Mouse (Mus musculus) hindbrain, embryonic 14.5 days (tissue): ENCODE data around the gene Ggt6. TPM values are rescaled to one million over a fixed set of nuclear protein-coding genes. Genes with fewer than 3 reads are reported as not detected.

Experiments
- ATAC-seq: fragments of 200-750 bp; cut with Nextera tagmentation; 2 replicates; pipeline ENCODE4 v1.8.0; 2017; ENCODE audit warnings: moderate number of reproducible peaks, mild to moderate bottlenecking, moderate TSS enrichment, moderate library complexity; ENCODE audit not compliant: low FRiP score
- DNase-seq: peaks from one replicate; pipeline ENCODE4 v3.0.0-alpha.2; 2015; ENCODE audit warnings: low spot score
- H3K27ac ChIP-seq: fragments of 300-500 bp; sonication (generic); 2 replicates; pipeline ENCODE4 v1.5.1; 2014; ENCODE audit warnings: mild to moderate bottlenecking, moderate library complexity
- H3K27me3 ChIP-seq: fragments of 300-500 bp; sonication (generic); 2 replicates; pipeline ENCODE4 v1.6.1; 2014; ENCODE audit warnings: mild to moderate bottlenecking, low read length, mixed read lengths; ENCODE audit not compliant: control insufficient read depth, insufficient read depth
- H3K36me3 ChIP-seq: fragments of 300-500 bp; sonication (generic); replicated peaks from 2 replicates; pipeline ENCODE4 v1.6.1; 2014; ENCODE audit not compliant: control insufficient read depth, insufficient read depth
- H3K4me1 ChIP-seq: fragments of 300-500 bp; sonication (generic); replicated peaks from 2 replicates; pipeline ENCODE4 v1.6.1; 2014; ENCODE audit warnings: antibody characterized with exemption, low read length, mixed read lengths; ENCODE audit not compliant: control insufficient read depth, insufficient read depth
- H3K4me2 ChIP-seq: fragments of 300-500 bp; sonication (generic); replicated peaks from 2 replicates; pipeline ENCODE4 v1.6.1; 2014; ENCODE audit warnings: mild to moderate bottlenecking, moderate library complexity
- H3K4me3 ChIP-seq: fragments of 300-500 bp; sonication (generic); replicated peaks from 2 replicates; pipeline ENCODE4 v1.5.1; 2014; ENCODE audit warnings: mild to moderate bottlenecking, low read length
- H3K9ac ChIP-seq: fragments of 300-500 bp; sonication (generic); 2 replicates; pipeline ENCODE4 v1.6.1; 2014
- H3K9me3 ChIP-seq: fragments of 300-500 bp; sonication (generic); 2 replicates; pipeline ENCODE4 v1.6.1; 2016; ENCODE audit warnings: low read length; ENCODE audit not compliant: control insufficient read depth
- WGBS: fragments of 180-500 bp; shearing (Covaris S2); extraction: QIAGEN DNeasy Blood & Tissue Kit; methylation state at CpG from one replicate; pipeline ENCODE4 v1.1.7; 2014; 5-methylcytosine and 5-hydroxymethylcytosine counted together
- polyA plus RNA-seq: library from polyadenylated mRNA; unstranded; fragments of >200 nt; fragmentation: Nextera tagmentation; extraction: Ambion mirVana; gene quantifications from 2 replicates; pipeline ENCODE4 v1.2.1, GENCODE M21; 2014

Ggt6 gene
- polyA plus RNA-seq, 1 experiment from 2014 or later, result 0.11 TPM

GRCm38 (mm10) chr11:72416666-72417065, 18.7 kb upstream of the Ggt6 start:
- H3K27me3 ChIP-seq, result peaks cover 17% of the 10 kb centered on the region; the same call in 1 of the 2 replicates
- H3K4me3 ChIP-seq, result no peak overlapping the region
- peaks cover 4% of the 10 kb centered on the region for H3K4me1 ChIP-seq
- no peak overlapping the region for H3K27ac ChIP-seq
- ATAC-seq (no peak), DNase-seq (no peak)
- no peak overlapping the region for H3K4me2 ChIP-seq
- H3K36me3 ChIP-seq, result no peaks in the 10 kb centered on the region
- H3K9ac ChIP-seq, result no peak overlapping the region
- 86% methylated on average over 5 of the region's 5 CpGs for WGBS
- no peaks in the 10 kb centered on the region for H3K9me3 ChIP-seq

DNA sequence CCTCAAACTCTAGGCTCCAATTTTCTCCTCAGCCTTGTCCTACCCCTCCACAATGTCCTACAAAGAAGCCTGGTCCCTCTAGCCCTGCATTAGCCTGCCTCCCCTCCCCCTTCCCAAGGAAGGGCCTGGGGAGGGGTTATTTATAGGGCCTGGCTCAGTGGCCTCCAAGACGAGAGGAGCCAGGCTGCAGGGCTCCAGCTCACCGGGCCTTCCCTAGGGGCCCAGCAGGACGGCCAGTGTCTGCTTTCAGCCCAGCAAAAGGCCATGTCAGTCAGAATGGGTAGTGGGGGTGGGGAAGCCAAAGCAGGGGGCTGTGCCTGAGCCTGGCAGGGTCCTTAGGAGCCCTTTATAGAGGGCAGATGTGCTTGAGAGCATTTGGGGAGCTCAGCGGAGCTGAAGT, 17.9 kb upstream of the Ggt6 start:
- peaks cover 11% of the 10 kb centered on the region; the same call in 1 of the 2 replicates for H3K27me3 ChIP-seq
- H3K9ac ChIP-seq, result no peak overlapping the region
- H3K36me3 ChIP-seq, result no peaks in the 10 kb centered on the region
- H3K4me2 ChIP-seq, result no peak overlapping the region
- H3K9me3 ChIP-seq, result no peaks in the 10 kb centered on the region
- no peak for ATAC-seq
- H3K4me3 ChIP-seq, result no peak overlapping the region
- 9% methylated on average over 4 of the region's 4 CpGs for WGBS
- no peak for DNase-seq
- no peaks in the 10 kb centered on the region for H3K4me1 ChIP-seq
- H3K27ac ChIP-seq, result no peak overlapping the region

- no peak overlapping the region for H3K4me2 ChIP-seq
- DNase-seq, result no peak
- no peak for ATAC-seq
- H3K9me3 ChIP-seq, result no peaks in the 10 kb centered on the region
- H3K36me3 ChIP-seq, result no peaks in the 10 kb centered on the region
- H3K4me1 ChIP-seq, result no peaks in the 10 kb centered on the region
- no peak overlapping the region for H3K27ac ChIP-seq
- 48% methylated on average over 8 of the region's 8 CpGs for WGBS
- no peak overlapping the region for H3K4me3 ChIP-seq
- H3K27me3 ChIP-seq, result peaks cover 6% of the 10 kb centered on the region; the same call in 1 of the 2 replicates
- H3K9ac ChIP-seq, result no peak overlapping the region
Observed at GRCm38 (mm10) chr11:72418227-72418626, 17.1 kb upstream of the Ggt6 start.

DNA sequence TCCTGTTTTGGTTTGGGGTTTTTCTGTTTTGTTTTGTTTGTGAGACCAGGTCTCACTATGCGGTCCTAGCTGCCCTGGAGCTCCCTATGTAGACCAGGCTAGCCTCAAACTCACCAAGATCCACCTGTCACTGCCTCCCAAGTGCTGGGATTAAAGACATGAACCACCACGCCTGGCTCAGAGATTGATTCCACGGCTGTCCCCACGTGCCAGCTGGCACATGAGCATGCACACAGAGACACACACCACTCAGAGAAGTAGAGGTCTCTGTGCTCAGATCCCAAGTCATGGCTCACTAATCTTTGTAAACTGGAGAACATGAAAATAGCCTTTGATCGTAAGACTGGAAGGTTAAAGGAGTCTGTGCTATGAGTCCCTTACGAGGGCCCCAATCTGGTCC, 16.3 kb upstream of the Ggt6 start:
- Histone ChIP-seq H3K4me1 (no peaks in the 10 kb centered on the region), H3K27me3 (peaks cover 2% of the 10 kb centered on the region; the same call in 1 of the 2 replicates), H3K27ac (no peak overlapping the region), H3K36me3 (no peaks in the 10 kb centered on the region), H3K9ac (no peak overlapping the region), H3K9me3 (no peaks in the 10 kb centered on the region), H3K4me2 (no peak overlapping the region), H3K4me3 (no peak overlapping the region)
- WGBS, result 93% methylated on average over 6 of the region's 6 CpGs
- no peak for ATAC-seq
- no peak for DNase-seq

GRCm38 (mm10) chr11:72420460-72421122, 14.7 kb upstream of the Ggt6 start:
- 79% methylated on average over 6 of the region's 6 CpGs for WGBS
- Histone ChIP-seq H3K9me3 (no peaks in the 10 kb centered on the region), H3K36me3 (no peaks in the 10 kb centered on the region), H3K27me3 (no peaks in the 10 kb centered on the region), H3K4me1 (no peaks in the 10 kb centered on the region), H3K9ac (no peak overlapping the region), H3K27ac (no peak overlapping the region), H3K4me2 (no peak overlapping the region), H3K4me3 (no peak overlapping the region)
- ATAC-seq (no peak), DNase-seq (no peak)

- no peaks in the 10 kb centered on the region for H3K27me3 ChIP-seq
- H3K4me1 ChIP-seq, result no peaks in the 10 kb centered on the region
- 93% methylated on average over 11 of the region's 11 CpGs for whole genome bisulfite sequencing
- no peaks in the 10 kb centered on the region for H3K9me3 ChIP-seq
- no peaks in the 10 kb centered on the region for H3K36me3 ChIP-seq
- ATAC-seq, result no peak
- H3K4me3 ChIP-seq, result no peak overlapping the region
- no peak overlapping the region for H3K4me2 ChIP-seq
- H3K27ac ChIP-seq, result no peak overlapping the region
- DNase-seq, result no peak
- H3K9ac ChIP-seq, result no peak overlapping the region
Observed at GRCm38 (mm10) chr11:72421518-72422278, 13.6 kb upstream of the Ggt6 start.

DNA sequence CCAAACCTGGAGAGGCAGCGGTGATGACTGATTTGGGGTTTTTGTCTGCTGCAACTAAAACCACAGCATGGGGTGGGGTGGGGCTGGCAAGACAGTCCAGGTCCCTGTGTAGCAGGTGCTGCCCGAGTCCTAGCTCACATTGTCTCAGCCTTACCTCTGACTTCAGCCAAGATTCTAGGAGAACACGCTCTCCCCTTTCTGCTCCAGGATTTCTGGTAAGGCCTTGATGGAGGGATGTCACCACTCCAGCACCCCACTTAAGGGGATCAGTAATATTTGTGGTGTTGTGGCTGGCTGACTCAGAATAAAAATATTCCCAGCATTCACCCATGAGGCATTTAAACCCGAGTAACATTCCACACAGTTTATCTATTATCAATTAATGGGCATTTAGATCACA, 11.6 kb upstream of the Ggt6 start:
- no peak overlapping the region for H3K27ac ChIP-seq
- ATAC-seq (no peak), DNase-seq (no peak)
- no peaks in the 10 kb centered on the region for H3K9me3 ChIP-seq
- no peaks in the 10 kb centered on the region for H3K4me1 ChIP-seq
- H3K27me3 ChIP-seq, result no peaks in the 10 kb centered on the region
- H3K4me2 ChIP-seq, result no peak overlapping the region
- H3K9ac ChIP-seq, result no peak overlapping the region
- no peak overlapping the region for H3K4me3 ChIP-seq
- 89% methylated on average over 4 of the region's 4 CpGs for WGBS
- no peaks in the 10 kb centered on the region for H3K36me3 ChIP-seq

- Histone ChIP-seq H3K4me3 (no peak overlapping the region), H3K36me3 (no peaks in the 10 kb centered on the region), H3K4me1 (no peaks in the 10 kb centered on the region), H3K9ac (no peak overlapping the region), H3K9me3 (no peaks in the 10 kb centered on the region), H3K27me3 (no peaks in the 10 kb centered on the region), H3K27ac (no peak overlapping the region), H3K4me2 (no peak overlapping the region)
- DNase-seq (no peak), ATAC-seq (no peak)
Observed at GRCm38 (mm10) chr11:72425201-72425600, 10.1 kb upstream of the Ggt6 start.

DNA sequence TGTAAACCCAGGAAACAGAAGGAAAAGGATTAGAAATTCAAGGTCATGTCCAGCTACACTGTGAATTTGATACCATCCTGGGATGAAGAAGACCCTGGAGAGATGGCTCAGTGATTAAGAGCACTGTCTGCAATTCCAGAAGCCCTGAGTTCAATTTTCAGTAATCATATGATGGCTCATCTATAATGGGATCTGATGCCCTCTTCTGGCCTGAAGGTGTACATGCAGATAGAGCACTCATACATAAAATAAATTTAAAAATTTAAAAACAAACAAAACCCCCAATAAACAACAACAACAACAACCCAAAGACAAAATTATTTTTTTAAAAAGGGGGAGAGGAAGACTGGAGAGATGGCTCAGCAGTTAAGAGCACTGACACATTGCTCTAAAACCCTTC, 8.4 kb upstream of the Ggt6 start:
- Histone ChIP-seq H3K36me3 (no peaks in the 10 kb centered on the region), H3K4me2 (no peak overlapping the region), H3K4me3 (no peak overlapping the region), H3K4me1 (no peaks in the 10 kb centered on the region), H3K27me3 (no peaks in the 10 kb centered on the region), H3K9ac (no peak overlapping the region), H3K9me3 (no peaks in the 10 kb centered on the region), H3K27ac (no peak overlapping the region)
- DNase-seq (no peak), ATAC-seq (no peak)
